Mouse (Mus musculus): ENCODE measurements around the gene Gm20604.

DNA sequence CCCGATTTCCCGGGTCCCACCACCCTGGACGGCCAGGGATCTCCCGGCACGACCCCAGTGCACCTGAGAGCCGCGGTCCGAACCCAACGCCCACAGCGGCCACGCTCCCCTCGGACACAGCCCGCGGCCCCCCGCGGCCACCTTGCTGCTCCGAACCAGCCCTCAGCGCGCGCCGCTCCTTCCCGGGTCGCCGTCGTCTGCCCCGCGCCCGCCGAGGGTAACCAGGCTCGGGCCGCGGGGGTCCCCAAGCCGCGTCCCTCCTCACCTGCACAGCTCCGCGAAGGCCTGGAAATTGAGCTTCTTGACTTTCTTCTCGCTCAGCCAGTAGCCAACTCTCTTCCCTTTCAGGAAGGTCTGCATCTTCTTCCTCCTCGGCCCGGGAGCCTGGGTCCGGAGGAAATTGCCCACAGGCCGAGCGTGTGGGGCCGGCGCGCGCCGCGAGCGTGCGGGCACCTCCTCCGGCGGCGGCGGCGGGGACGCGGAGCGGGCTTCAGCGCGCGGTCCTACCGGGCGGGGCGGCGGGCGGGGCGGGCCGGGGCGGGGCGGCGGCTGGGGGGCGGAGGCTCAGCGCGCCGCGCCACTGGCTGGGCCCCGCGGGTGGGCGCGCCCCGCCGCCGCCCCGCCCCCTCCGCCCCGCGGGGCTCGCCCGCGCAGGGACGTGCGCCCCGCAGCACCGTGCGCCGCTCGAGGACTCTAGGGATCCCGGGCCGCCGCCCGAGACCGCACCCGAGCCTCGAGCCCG, 53.8 kb downstream of the Gm20604 start, which contains the start of gene Itpk1:
- TF ChIP-seq GATA1 (IDR thresholded peaks at IDR 0.05; ENCODE audit: borderline replicate concordance, low read length) (no peak), CTCF (IDR thresholded peaks at IDR 0.05; ENCODE audit: low read depth, low read length) (no peak), TAL1 (conservative IDR thresholded peaks at IDR 0.05; ENCODE audit: low read depth, low read length) (no peak), GATA2 (IDR thresholded peaks at IDR 0.05; ENCODE audit: borderline replicate concordance, low read depth, low read length) (no peak)

Data from G1E (cell line).